Mouse (Mus musculus) limb, embryonic 11.5 days (tissue): ENCODE results near the gene Kcnh1. TPM values are rescaled to one million over a fixed set of nuclear protein-coding genes. Genes with fewer than 3 reads are reported as not detected.
A peak's percentile ranks its signal among the peaks of the same experiment; 100 is the strongest.

Experiments used
- ATAC-seq: fragments of 200-750 bp; cut with Nextera tagmentation; 2 replicates; pipeline ENCODE4 v1.8.0; 2017; ENCODE audit warnings: low read depth; ENCODE audit not compliant: insufficient number of reproducible peaks, low FRiP score, low TSS enrichment
- DNase-seq: peaks from one replicate; pipeline ENCODE4 v3.0.0-alpha.2; 2015; ENCODE audit warnings: low spot score
- H3K27ac ChIP-seq: fragments of 300-500 bp; sonication (generic); replicated peaks from 2 replicates; pipeline ENCODE4 v1.5.1; 2014; ENCODE audit warnings: low read depth, mild to moderate bottlenecking, low read length
- H3K27me3 ChIP-seq: fragments of 300-500 bp; sonication (generic); 2 replicates; pipeline ENCODE4 v1.6.1; 2014; ENCODE audit warnings: mild to moderate bottlenecking, low read length, mixed read lengths; ENCODE audit not compliant: control insufficient read depth, insufficient read depth
- H3K36me3 ChIP-seq: fragments of 300-500 bp; sonication (generic); 2 replicates; pipeline ENCODE4 v1.6.1; 2014; ENCODE audit warnings: mild to moderate bottlenecking, low read length, moderate library complexity, mixed read lengths; ENCODE audit not compliant: control insufficient read depth, insufficient read depth
- H3K4me1 ChIP-seq: fragments of 300-500 bp; sonication (generic); 2 replicates; pipeline ENCODE4 v1.6.1; 2014; ENCODE audit warnings: low read length, mixed read lengths; ENCODE audit not compliant: control insufficient read depth, insufficient read depth
- H3K4me2 ChIP-seq: fragments of 300-500 bp; sonication (generic); 2 replicates; pipeline ENCODE4 v1.6.1; 2014; ENCODE audit warnings: low read depth, mild to moderate bottlenecking, moderate library complexity; ENCODE audit not compliant: severe bottlenecking
- H3K4me3 ChIP-seq: fragments of 300-500 bp; sonication (generic); 2 replicates; pipeline ENCODE4 v1.5.1; 2014; ENCODE audit warnings: low read depth, low read length
- H3K9ac ChIP-seq: fragments of 300-500 bp; sonication (generic); 2 replicates; pipeline ENCODE4 v1.6.1; 2014; ENCODE audit warnings: mild to moderate bottlenecking, low read length
- H3K9me3 ChIP-seq: fragments of 300-500 bp; sonication (generic); 2 replicates; pipeline ENCODE4 v1.6.1; 2016; ENCODE audit warnings: low read length; ENCODE audit not compliant: control insufficient read depth
- WGBS: fragments of 180-500 bp; shearing (Covaris S2); extraction: QIAGEN DNeasy Blood & Tissue Kit; methylation state at CpG from one replicate; pipeline ENCODE4 v1.1.7; 2014; 5-methylcytosine and 5-hydroxymethylcytosine counted together
- polyA plus RNA-seq: library from polyadenylated mRNA; unstranded; fragments of >200 nt; fragmentation: Nextera tagmentation; extraction: Ambion mirVana; gene quantifications from 2 replicates; pipeline ENCODE4 v1.2.1, GENCODE M21; 2014

Gene Kcnh1
- polyA plus RNA-seq, 1 experiment from 2014 or later = 0.03 TPM

DNA sequence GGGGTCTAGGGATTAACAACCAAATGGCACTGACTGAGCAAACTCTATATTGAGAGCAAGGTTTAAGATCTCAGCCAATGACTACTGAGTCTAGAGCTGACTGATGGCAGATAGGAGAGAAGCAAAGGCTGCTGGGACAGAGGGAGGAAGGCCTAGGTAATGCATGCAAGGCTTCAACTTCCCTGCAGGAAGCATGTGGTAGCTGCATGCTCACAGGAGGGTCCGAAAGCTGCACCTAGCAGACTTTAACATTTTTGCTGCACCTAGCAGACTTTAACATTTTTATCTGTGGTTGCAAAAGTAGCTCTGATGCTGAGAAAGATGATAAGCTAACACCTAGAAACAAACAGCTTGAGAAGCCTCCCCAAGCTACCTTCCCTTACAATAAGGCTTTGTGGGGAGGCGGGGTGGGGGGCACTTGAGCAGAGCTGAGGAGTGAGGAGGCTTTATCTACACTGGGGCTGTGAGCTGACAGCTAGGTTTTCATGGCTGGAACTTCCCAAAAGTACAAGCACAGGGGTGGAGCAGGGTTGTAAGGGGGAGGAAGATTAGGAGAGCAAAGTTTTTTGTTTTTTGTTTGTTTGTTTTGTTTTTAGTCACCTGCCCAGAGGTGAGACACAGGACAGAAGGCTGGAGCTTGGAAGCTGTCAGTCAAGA lies 341.0 kb downstream of the Kcnh1 start:
- Histone ChIP-seq H3K9ac (no peak overlapping the region), H3K27ac (no peak overlapping the region), H3K4me3 (no peak overlapping the region), H3K9me3 (no peaks in the 10 kb centered on the region), H3K4me1 (no peaks in the 10 kb centered on the region), H3K4me2 (no peak overlapping the region), H3K36me3 (no peaks in the 10 kb centered on the region), H3K27me3 (no peaks in the 10 kb centered on the region)
- whole genome bisulfite sequencing = 82% methylated on average over 2 of the region's 2 CpGs
- ATAC-seq (no peak), DNase-seq (no peak)

DNA sequence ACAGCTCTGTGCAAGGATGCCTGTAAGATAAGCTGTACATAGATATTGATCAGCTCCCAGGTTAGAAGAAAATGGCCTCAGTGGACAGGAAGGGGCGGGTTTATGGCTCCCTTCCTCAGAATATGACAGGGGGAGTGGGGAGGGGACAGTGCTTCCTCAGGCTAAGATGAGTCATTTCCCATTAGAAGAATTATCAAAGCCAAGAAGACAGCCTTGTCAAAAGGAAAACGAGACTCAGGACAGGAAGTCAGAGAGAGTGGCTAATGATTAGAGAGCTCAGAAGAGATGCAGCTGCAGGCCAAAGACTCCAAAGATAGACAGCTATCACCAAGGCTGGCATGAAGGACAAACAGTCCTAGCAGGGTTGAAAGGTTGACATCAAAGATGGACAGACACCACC lies 341.6 kb downstream of the Kcnh1 start:
- no peak overlapping the region for H3K4me2 ChIP-seq
- H3K9ac ChIP-seq = no peak overlapping the region
- no peaks in the 10 kb centered on the region for H3K9me3 ChIP-seq
- no peak overlapping the region for H3K27ac ChIP-seq
- no peak for DNase-seq
- 61% methylated on average over 2 of the region's 2 CpGs for WGBS
- no peaks in the 10 kb centered on the region for H3K27me3 ChIP-seq
- H3K4me3 ChIP-seq = no peak overlapping the region
- no peaks in the 10 kb centered on the region for H3K36me3 ChIP-seq
- H3K4me1 ChIP-seq = 0 out of 2 replicates have a peak, but pooled peaks cover 2% of the 10 kb centered on the region
- no peak for ATAC-seq

DNA sequence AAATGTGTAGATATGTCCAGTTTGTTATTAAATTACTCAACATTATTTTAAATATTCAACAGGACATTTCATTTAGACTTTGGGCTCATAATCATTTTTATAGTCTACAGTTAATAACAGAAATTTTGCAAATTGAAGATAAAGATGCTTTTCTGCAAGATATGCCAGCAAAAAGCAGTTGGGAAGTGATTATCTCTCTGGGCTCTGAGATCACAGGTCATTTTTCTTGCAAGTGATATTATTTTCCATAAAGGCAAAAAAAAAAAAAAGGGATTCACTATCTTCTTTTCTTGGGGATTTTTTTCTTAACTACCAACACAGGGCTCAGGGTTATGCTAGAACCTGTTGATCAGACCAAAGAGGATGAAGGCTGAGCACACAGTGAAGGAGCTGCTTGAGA lies 342.4 kb downstream of the Kcnh1 start:
- Histone ChIP-seq H3K4me1 (0 out of 2 replicates have a peak, but pooled peaks cover 3% of the 10 kb centered on the region), H3K4me3 (no peak overlapping the region), H3K36me3 (no peaks in the 10 kb centered on the region), H3K27me3 (no peaks in the 10 kb centered on the region), H3K9me3 (no peaks in the 10 kb centered on the region), H3K27ac (no peak overlapping the region), H3K4me2 (no peak overlapping the region), H3K9ac (no peak overlapping the region)
- no peak for ATAC-seq
- no peak for DNase-seq

DNA sequence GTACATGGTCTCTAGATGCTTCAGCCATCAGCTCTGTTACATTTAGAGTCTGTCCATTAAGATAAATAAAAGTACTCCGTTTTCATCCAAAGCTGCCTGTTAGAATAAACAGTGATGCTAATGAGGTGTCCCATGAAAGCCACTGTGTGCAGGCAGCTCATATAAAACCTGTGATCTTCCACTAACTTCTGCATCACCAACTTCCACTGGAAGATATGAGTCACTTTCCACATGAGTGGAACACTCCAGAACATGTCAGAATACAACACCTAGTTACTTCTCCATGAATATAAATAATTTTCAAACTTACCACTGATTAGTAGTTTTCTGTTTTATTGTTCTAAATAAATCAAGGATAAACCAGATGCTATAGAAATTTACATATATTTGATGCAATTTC lies 345.9 kb downstream of the Kcnh1 start:
- Histone ChIP-seq H3K36me3 (no peaks in the 10 kb centered on the region), H3K9me3 (no peaks in the 10 kb centered on the region), H3K9ac (no peak overlapping the region), H3K27me3 (no peaks in the 10 kb centered on the region), H3K4me3 (no peak overlapping the region), H3K4me2 (no peak overlapping the region), H3K4me1 (0 out of 2 replicates have a peak, but pooled peaks cover 3% of the 10 kb centered on the region), H3K27ac (no peak overlapping the region)
- WGBS = 68% methylated on average over 1 of the region's 1 CpGs
- DNase-seq (no peak), ATAC-seq (no peak)

DNA sequence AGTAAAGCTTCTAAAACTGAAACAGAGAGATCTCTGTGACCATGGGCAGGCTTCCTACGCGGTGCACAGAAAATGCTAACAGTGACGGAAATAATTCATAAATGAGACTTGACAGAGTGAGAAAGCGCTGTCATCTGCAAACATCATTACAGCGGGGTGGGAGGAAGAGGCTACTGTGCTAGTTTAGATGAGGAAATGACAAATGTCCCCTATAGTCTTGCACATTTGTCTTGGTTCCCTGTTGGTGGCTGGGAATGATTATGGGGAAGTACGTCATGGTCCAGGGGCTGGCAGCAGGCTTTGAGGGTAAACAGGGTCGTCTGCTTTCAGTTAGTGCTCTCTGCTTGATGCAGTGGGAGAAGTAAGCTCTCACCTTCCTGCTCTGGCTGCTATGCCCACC lies 346.6 kb downstream of the Kcnh1 start:
- Histone ChIP-seq H3K27me3 (no peaks in the 10 kb centered on the region), H3K4me3 (no peak overlapping the region), H3K27ac (no peak overlapping the region), H3K9ac (no peak overlapping the region), H3K4me2 (no peak overlapping the region), H3K36me3 (no peaks in the 10 kb centered on the region), H3K4me1 (0 out of 2 replicates have a peak, but pooled peaks cover 3% of the 10 kb centered on the region), H3K9me3 (no peaks in the 10 kb centered on the region)
- WGBS = 62% methylated on average over 7 of the region's 7 CpGs
- DNase-seq (peak; percentile 29), ATAC-seq (no peak)

DNA sequence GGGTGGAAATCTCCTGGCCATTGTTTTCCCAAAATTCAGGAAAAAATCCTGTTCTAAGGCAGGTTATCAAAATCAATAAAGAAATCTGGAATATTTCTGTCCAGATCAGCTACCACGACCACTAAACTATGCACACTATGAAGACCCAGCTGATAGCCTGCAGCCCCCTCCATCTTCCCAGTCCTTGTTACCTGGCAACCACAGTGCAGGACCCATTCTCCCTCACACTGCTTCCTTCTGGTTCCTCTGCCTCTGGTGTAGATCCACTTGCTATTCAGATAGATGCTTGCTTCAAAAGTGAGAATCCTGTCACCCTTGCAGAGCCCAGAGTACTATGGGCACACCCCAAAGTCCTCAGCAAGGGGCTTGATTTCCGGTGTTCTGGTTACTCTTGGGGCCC lies 351.5 kb downstream of the Kcnh1 start:
- Histone ChIP-seq H3K9me3 (no peaks in the 10 kb centered on the region), H3K9ac (no peak overlapping the region), H3K4me3 (no peak overlapping the region), H3K36me3 (no peaks in the 10 kb centered on the region), H3K4me1 (0 out of 2 replicates have a peak, but pooled peaks cover 2% of the 10 kb centered on the region), H3K27me3 (no peaks in the 10 kb centered on the region), H3K4me2 (no peak overlapping the region), H3K27ac (no peak overlapping the region)
- WGBS = 83% methylated on average over 2 of the region's 2 CpGs
- DNase-seq = no peak
- ATAC-seq = no peak

DNA sequence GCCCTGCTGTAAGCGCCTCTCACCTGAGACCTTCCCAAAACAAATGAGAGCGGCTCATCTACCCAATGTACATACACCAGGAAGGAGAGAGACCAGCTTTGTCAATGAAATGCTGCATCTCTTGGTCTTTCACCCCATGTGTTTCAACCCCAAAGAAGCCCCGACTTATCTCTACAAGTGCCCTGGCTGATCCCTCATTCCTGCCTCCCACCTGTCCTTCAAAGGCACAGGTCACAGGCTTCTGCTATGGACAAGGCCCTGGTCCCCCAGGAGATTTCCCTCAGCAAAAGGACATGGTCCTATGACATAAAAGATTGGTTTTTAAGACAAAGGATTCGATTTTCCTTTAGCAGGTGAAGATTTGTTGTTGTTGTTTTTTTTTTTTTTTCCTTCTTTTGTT lies 353.1 kb downstream of the Kcnh1 start:
- Histone ChIP-seq H3K9me3 (no peaks in the 10 kb centered on the region), H3K4me3 (no peak overlapping the region), H3K36me3 (no peaks in the 10 kb centered on the region), H3K27me3 (no peaks in the 10 kb centered on the region), H3K9ac (no peak overlapping the region), H3K4me1 (no peaks in the 10 kb centered on the region), H3K27ac (no peak overlapping the region), H3K4me2 (no peak overlapping the region)
- no peak for DNase-seq
- WGBS = 84% methylated on average over 4 of the region's 4 CpGs
- ATAC-seq = no peak

DNA sequence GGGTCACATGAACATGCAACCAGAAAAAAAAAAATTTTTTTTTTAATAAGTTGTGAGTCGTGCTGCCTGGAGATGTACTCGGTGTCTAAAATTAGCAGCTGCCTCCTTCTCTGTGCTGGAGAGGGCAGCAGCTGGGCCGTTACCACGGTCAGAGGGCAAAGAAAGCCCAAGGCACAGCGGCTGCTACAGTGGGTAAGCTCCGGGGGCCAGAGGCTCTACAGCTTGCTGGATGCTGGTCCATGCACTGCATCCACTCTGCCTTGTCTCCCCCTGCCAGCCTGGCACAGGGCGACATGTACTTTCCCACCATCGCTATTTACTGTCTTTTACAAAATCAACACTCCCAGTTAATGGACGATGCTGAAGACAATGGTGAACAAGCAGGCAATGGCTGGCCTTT lies 353.5 kb downstream of the Kcnh1 start:
- Histone ChIP-seq H3K4me3 (no peak overlapping the region), H3K27me3 (no peaks in the 10 kb centered on the region), H3K4me1 (no peaks in the 10 kb centered on the region), H3K4me2 (no peak overlapping the region), H3K9me3 (no peaks in the 10 kb centered on the region), H3K9ac (no peak overlapping the region), H3K36me3 (no peaks in the 10 kb centered on the region), H3K27ac (no peak overlapping the region)
- DNase-seq = no peak
- ATAC-seq = no peak
- 79% methylated on average over 9 of the region's 9 CpGs for WGBS

DNA sequence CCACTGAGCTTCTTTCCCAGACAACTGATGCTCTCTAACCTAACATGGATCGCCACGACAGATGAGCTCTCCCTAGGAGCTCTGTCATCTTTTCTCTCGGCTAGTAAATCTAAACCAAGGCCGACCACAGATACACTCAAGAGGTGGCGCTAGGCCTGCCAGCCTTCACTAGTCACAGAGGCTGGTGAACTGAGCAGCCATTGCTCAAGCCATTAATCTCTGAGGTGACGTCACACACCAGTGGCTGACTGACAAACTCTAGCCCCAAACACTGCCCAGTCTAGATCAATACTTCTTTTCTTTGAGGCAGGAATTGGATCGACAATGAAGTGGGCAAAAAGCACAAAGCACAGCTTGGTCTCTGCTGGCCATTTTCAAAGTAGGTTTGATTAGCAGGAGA lies 354.3 kb downstream of the Kcnh1 start:
- no peak for ATAC-seq
- H3K27ac ChIP-seq = no peak overlapping the region
- no peak for DNase-seq
- no peaks in the 10 kb centered on the region for H3K9me3 ChIP-seq
- no peaks in the 10 kb centered on the region for H3K36me3 ChIP-seq
- H3K9ac ChIP-seq = no peak overlapping the region
- no peaks in the 10 kb centered on the region for H3K4me1 ChIP-seq
- WGBS = 76% methylated on average over 7 of the region's 7 CpGs
- no peaks in the 10 kb centered on the region for H3K27me3 ChIP-seq
- no peak overlapping the region for H3K4me2 ChIP-seq
- no peak overlapping the region for H3K4me3 ChIP-seq
